Mouse (Mus musculus) CD4-positive, CD25-positive, alpha-beta regulatory T cell, adult 2 months (primary cell): ENCODE measurements around the gene Apex1.
"Not testable (repeated sequence)": the region's sequence is repeated elsewhere in the genome, so short reads cannot be mapped to it uniquely, and the experiment has no call there.

Source experiments
- DNase-seq: peaks from one replicate; pipeline ENCODE4 v3.0.0-alpha.2; 2012; ENCODE audit warnings: low read depth, low spot score

Gene Apex1

DNA sequence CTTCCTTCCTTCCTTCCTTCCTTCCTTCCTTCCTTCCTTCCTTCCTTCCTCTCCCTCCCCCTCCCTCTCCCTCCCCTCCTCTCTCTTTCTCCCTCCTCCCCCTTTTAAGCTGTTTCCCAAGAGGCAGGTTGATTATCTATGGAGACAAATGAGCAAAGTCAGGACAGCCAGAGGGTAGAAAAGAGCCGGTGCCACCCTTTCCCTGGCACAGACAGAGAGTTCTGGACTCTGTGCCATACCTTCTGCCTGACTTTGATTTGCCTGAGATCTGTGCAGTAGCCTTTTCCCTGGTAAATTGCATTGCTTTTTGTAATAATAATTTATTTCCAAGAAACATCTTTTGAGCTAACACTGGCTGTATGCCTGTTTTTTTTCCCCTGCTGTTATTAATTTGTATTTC is 44.3 kb downstream of the Apex1 start:
- DNase-seq: no peak

DNA sequence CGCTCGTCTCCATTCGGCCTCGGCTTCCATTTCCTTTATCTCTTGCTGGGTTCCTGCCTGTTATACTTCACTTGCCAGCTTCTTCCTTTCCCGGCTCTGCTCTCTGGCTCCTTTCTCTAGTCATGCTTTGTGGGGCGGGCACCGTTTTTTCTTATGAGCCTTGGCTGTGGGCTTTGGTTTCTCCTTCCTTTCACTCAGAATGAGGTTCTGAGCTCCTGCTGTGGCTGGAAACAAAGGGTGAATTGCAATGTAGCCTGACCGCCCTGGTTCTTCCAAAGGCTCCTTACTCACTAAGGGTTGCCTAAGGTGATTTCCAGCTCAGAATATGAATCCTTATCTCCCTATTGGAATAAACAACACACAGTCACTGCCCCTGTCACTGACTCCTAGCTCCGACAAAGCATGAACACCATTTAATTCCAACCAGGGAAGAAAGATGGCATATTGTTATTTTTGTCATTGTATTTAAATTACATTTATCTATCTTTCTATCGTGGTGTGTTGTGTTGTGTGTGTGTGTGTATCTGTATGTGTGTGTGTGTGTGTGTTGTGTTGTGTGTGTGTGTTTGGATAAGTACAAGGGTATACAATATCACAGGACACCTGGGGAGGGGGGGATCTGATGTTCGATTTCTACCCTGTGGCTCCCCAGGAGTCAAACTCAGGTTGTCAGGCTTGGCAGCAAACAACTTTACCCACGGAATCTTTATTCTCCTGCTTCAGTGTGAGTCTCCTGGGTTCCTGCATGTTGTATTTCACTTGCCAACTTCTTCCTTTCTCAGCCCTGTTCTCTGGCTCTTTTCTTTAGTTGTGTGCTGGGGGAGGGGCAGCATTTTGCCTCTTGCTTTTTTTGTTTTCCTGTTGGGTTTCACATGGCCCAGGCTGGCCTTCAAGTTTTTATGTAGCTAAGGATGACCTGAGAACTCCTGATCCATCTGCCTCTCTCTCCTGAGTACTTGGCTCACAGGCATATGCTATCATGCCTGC is 45.1 kb downstream of the Apex1 start:
- DNase-seq: no peak

DNA sequence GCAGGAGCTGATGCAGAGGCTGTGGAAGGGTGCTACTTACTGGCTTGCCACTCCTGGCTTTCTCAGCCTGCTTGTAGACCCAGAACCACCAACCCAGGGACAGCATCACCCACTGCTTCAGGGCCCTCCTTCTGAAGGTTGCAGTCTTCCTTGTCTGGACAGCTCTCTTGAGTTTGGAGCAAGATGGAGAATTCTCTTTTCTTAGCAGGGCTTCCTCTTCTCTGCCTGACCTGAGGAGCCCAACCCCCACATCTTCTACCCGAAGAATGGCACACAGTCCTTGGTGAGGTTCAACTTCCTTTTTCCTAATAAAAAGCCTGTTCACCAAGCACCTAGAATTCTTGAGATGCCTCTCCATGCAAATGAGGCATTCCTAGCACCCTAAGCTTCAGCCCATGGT is 46.1 kb downstream of the Apex1 start:
- no peak for DNase-seq

DNA sequence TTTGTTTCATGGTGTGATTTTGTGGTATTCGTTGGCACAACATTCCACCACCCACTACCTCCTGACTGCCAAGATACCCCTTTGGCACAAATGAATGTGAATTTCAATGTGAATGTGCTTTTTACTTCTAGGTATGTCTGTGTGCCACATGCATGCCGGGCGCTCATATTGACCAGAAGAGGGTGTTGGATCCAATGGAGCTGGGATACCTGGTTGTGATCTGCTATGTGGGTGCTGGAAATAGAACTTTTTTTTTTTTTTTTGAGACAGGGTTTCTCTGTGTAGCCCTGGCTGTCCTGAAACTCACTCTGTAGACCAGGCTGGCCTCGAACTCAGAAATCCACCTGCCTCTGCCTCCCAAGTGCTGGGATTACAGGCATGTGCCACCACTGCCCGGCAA is 48.3 kb downstream of the Apex1 start:
- not testable (repeated sequence) for DNase-seq

DNA sequence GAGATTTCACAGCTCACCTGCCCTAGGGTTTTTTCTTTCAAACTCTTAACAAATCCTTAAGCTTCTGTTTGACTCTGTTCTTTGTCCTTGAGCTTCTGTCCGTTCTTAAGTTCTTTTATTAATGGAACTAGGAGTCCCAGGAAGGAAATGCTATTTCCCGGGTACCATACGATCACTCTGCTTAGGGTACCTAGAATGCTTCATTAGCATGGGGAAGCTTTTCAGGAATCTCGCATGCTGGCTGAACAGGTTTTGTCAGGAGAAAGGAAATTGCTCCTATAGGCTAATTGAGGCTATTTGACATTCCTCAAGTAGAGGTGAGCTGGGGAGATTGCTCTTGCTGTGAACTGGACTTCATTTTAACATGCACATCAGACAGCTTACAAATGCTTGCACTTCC is 48.9 kb downstream of the Apex1 start:
- DNase-seq: no peak

DNA sequence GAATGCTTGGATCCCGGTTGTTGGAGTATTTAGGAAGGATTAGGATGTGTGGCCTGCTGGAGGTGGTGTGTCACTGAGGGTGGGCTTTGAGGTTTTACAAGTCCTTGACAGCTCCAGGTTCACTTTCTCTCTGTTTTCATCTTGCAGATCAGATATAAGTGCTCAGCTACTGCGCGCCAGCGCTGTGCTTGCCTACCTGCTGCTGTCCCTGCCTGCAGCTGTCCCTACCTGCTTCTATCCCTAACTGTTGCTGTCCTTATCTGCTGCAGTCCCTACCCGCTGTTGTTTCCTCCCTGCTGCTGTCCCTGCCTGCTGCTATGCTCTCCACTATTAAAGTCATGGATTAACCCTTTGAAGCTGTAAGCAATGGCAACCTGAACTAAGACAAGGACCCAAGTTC is 50.2 kb downstream of the Apex1 start:
- DNase-seq: no peak

DNA sequence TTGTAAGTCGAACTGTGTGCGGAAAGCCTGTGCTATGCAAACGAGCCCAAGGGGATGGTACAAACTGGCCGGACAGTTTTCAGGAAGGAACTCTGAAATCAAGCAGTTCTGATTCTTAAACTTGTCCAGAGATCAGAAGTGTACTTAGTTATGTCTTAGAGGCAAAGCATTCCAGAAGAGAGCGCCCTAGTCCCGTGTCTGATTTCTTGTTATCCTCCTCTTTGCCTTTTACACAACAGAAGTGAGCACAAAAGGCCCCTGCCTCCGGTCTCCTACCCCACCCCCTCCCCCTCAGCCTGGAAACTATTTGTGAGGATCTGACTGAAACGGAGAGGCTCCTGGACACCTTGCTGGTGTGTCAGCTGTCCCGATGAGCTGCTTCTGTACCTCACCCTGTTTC is 51.9 kb downstream of the Apex1 start:
- no peak for DNase-seq
